Mouse (Mus musculus) embryonic facial prominence, embryonic 13.5 days (tissue): ENCODE measurements at regions not wholly inside any gene's neighbourhood (a gene's known extent, or its start where the extent isn't known, plus 50 kb on each side); places are given as distances from the start of the nearest gene placed in this dataset.

Experiments
- ATAC-seq: fragments of 200-750 bp; cut with Nextera tagmentation; 2 replicates; pipeline ENCODE4 v1.8.0; 2017; ENCODE audit warnings: low read depth; ENCODE audit not compliant: insufficient number of reproducible peaks, insufficient read depth, low FRiP score, low TSS enrichment
- H3K27ac ChIP-seq: fragments of 300-500 bp; sonication (generic); 2 replicates; pipeline ENCODE4 v1.5.1; 2015; ENCODE audit warnings: moderate library complexity, mild to moderate bottlenecking, inconsistent platforms
- H3K27me3 ChIP-seq: fragments of 300-500 bp; sonication (generic); 2 replicates; pipeline ENCODE4 v1.6.1; 2015; ENCODE audit warnings: mild to moderate bottlenecking, inconsistent platforms
- H3K36me3 ChIP-seq: fragments of 300-500 bp; sonication (generic); 2 replicates; pipeline ENCODE4 v1.6.1; 2015; ENCODE audit warnings: mild to moderate bottlenecking, inconsistent platforms
- H3K4me1 ChIP-seq: fragments of 300-500 bp; sonication (generic); 2 replicates; pipeline ENCODE4 v1.6.1; 2015; ENCODE audit warnings: inconsistent platforms
- H3K4me2 ChIP-seq: fragments of 300-500 bp; sonication (generic); 2 replicates; pipeline ENCODE4 v1.6.1; 2015; ENCODE audit warnings: moderate library complexity, mild to moderate bottlenecking, inconsistent platforms
- H3K4me3 ChIP-seq: fragments of 300-500 bp; sonication (generic); 2 replicates; pipeline ENCODE4 v1.5.1; 2015; ENCODE audit warnings: mild to moderate bottlenecking, inconsistent platforms
- H3K9ac ChIP-seq: fragments of 300-500 bp; sonication (generic); 2 replicates; pipeline ENCODE4 v1.6.1; 2015; ENCODE audit warnings: mild to moderate bottlenecking, inconsistent platforms
- H3K9me3 ChIP-seq: fragments of 300-500 bp; sonication (generic); 2 replicates; pipeline ENCODE4 v1.6.1; 2016; ENCODE audit warnings: inconsistent platforms
- WGBS: fragments of 180-500 bp; shearing (Covaris S2); methylation state at CpG from one replicate; pipeline ENCODE4 v1.1.7; 2015; ENCODE audit warnings: mixed read lengths; 5-methylcytosine and 5-hydroxymethylcytosine counted together

DNA sequence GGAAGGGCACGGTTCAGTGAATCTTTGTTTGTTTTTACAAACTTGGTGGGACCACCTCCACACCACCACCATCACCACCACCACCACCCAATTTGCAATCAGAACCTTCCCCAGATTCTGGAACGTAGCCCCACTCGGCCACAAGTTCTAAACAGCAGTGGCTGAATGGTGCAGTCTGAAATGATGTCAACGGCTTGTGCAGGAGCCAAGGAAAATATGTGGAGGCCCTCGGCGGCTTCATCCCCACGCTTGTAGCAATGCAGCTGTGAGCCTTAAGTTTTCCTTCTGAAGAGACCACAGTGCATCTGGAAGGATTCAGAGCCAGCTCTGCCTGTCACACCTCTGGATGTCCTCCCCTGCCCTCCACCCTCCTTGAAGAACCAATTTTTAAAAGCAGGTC, 493.4 kb downstream of the Ccdc171 start:
- no peak overlapping the region for H3K9ac ChIP-seq
- H3K36me3 ChIP-seq = no peaks in the 10 kb centered on the region
- no peak overlapping the region for H3K4me2 ChIP-seq
- peak overlapping the region; percentile 36; the same call in 1 of the 2 replicates for H3K27ac ChIP-seq
- H3K9me3 ChIP-seq = no peaks in the 10 kb centered on the region
- H3K4me1 ChIP-seq = peaks cover 35% of the 10 kb centered on the region
- 57% methylated on average over 7 of the region's 7 CpGs for WGBS
- no peak overlapping the region for H3K4me3 ChIP-seq
- peak; percentile 5; the same call in 1 of the 2 replicates for ATAC-seq
- H3K27me3 ChIP-seq = no peaks in the 10 kb centered on the region

GRCm38 (mm10) chr4:84019500-84020255, 494.3 kb downstream of the Ccdc171 start:
- Histone ChIP-seq H3K4me1 (peaks cover 35% of the 10 kb centered on the region), H3K9ac (no peak overlapping the region), H3K27ac (peak overlapping the region; percentile 36; the same call in 1 of the 2 replicates), H3K4me3 (no peak overlapping the region), H3K27me3 (no peaks in the 10 kb centered on the region), H3K4me2 (no peak overlapping the region), H3K36me3 (no peaks in the 10 kb centered on the region), H3K9me3 (no peaks in the 10 kb centered on the region)
- 63% methylated on average over 14 of the region's 14 CpGs for WGBS
- no peak for ATAC-seq

- Histone ChIP-seq H3K4me2 (no peak overlapping the region), H3K27me3 (no peaks in the 10 kb centered on the region), H3K36me3 (no peaks in the 10 kb centered on the region), H3K9me3 (no peaks in the 10 kb centered on the region), H3K9ac (no peak overlapping the region), H3K4me3 (no peak overlapping the region), H3K27ac (no peak overlapping the region), H3K4me1 (peaks cover 32% of the 10 kb centered on the region)
- 58% methylated on average over 1 of the region's 1 CpGs for WGBS
- ATAC-seq = no peak
Observed at GRCm38 (mm10) chr4:84020692-84021091, 495.3 kb downstream of the Ccdc171 start.

GRCm38 (mm10) chr4:84022323-84022722, 497.0 kb downstream of the Ccdc171 start:
- WGBS = 84% methylated on average over 7 of the region's 7 CpGs
- Histone ChIP-seq H3K27ac (no peak overlapping the region), H3K4me1 (peaks cover 31% of the 10 kb centered on the region), H3K9me3 (no peaks in the 10 kb centered on the region), H3K9ac (no peak overlapping the region), H3K4me2 (no peak overlapping the region), H3K36me3 (no peaks in the 10 kb centered on the region), H3K4me3 (no peak overlapping the region), H3K27me3 (no peaks in the 10 kb centered on the region)
- ATAC-seq = no peak

DNA sequence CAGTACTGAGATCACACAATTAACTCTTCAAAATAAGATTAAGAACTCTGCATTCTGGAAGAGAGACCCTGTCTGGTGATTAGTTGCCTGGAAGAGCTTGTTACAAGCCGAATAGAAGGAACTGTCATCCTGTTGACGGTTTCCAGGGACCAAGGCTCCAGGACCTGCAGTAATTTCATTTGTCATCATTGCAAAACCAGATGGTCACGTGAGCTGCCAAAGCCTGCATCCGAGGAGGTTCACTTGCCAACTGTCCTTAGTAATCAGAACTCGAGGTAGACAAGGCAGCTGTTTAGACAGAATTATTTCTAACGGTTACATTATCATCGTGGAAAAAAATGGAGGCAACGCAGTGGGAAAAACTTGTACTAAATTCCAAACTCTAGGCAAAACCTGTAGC, 500.8 kb downstream of the Ccdc171 start:
- Histone ChIP-seq H3K4me3 (no peak overlapping the region), H3K36me3 (no peaks in the 10 kb centered on the region), H3K4me1 (peaks cover 15% of the 10 kb centered on the region), H3K4me2 (no peak overlapping the region), H3K9ac (no peak overlapping the region), H3K27me3 (0 out of 2 replicates have a peak, but pooled peaks cover 8% of the 10 kb centered on the region), H3K27ac (no peak overlapping the region), H3K9me3 (no peaks in the 10 kb centered on the region)
- WGBS = 57% methylated on average over 8 of the region's 8 CpGs
- ATAC-seq = no peak

GRCm38 (mm10) chr4:84028120-84028519, 502.8 kb downstream of the Ccdc171 start:
- no peaks in the 10 kb centered on the region for H3K36me3 ChIP-seq
- H3K4me1 ChIP-seq = peaks cover 29% of the 10 kb centered on the region
- H3K4me3 ChIP-seq = no peak overlapping the region
- WGBS = 60% methylated on average over 5 of the region's 5 CpGs
- H3K9ac ChIP-seq = no peak overlapping the region
- H3K9me3 ChIP-seq = no peaks in the 10 kb centered on the region
- 0 out of 2 replicates have a peak, but pooled peaks cover 8% of the 10 kb centered on the region for H3K27me3 ChIP-seq
- no peak for ATAC-seq
- no peak overlapping the region for H3K27ac ChIP-seq
- H3K4me2 ChIP-seq = no peak overlapping the region

- H3K27ac ChIP-seq = peak overlapping the region; percentile 86
- H3K27me3 ChIP-seq = 0 out of 2 replicates have a peak, but pooled peaks cover 8% of the 10 kb centered on the region
- ATAC-seq = peak; percentile 56; the same call in 1 of the 2 replicates
- peaks cover 29% of the 10 kb centered on the region for H3K4me1 ChIP-seq
- H3K9me3 ChIP-seq = no peaks in the 10 kb centered on the region
- H3K36me3 ChIP-seq = no peaks in the 10 kb centered on the region
- 34% methylated on average over 5 of the region's 5 CpGs for WGBS
- H3K4me3 ChIP-seq = no peak overlapping the region
- no peak overlapping the region for H3K9ac ChIP-seq
- H3K4me2 ChIP-seq = peak overlapping the region; percentile 24
Observed at GRCm38 (mm10) chr4:84030916-84031315, 505.6 kb downstream of the Ccdc171 start.

GRCm38 (mm10) chr4:84032505-84032904, 507.2 kb downstream of the Ccdc171 start:
- H3K36me3 ChIP-seq = no peaks in the 10 kb centered on the region
- no peak overlapping the region for H3K4me3 ChIP-seq
- 0 out of 2 replicates have a peak, but pooled peaks cover 8% of the 10 kb centered on the region for H3K27me3 ChIP-seq
- H3K27ac ChIP-seq = peak overlapping the region; percentile 86
- H3K4me1 ChIP-seq = peaks cover 29% of the 10 kb centered on the region
- H3K9ac ChIP-seq = no peak overlapping the region
- ATAC-seq = no peak
- WGBS = 40% methylated on average over 10 of the region's 10 CpGs
- no peaks in the 10 kb centered on the region for H3K9me3 ChIP-seq
- H3K4me2 ChIP-seq = no peak overlapping the region

- no peak overlapping the region for H3K9ac ChIP-seq
- no peaks in the 10 kb centered on the region for H3K36me3 ChIP-seq
- 91% methylated on average over 1 of the region's 1 CpGs for WGBS
- no peak overlapping the region for H3K4me2 ChIP-seq
- H3K27me3 ChIP-seq = no peaks in the 10 kb centered on the region
- ATAC-seq = no peak
- no peaks in the 10 kb centered on the region for H3K9me3 ChIP-seq
- H3K4me1 ChIP-seq = peaks cover 21% of the 10 kb centered on the region
- H3K27ac ChIP-seq = no peak overlapping the region
- H3K4me3 ChIP-seq = no peak overlapping the region
Observed at GRCm38 (mm10) chr4:84035347-84035746, 510.0 kb downstream of the Ccdc171 start.

DNA sequence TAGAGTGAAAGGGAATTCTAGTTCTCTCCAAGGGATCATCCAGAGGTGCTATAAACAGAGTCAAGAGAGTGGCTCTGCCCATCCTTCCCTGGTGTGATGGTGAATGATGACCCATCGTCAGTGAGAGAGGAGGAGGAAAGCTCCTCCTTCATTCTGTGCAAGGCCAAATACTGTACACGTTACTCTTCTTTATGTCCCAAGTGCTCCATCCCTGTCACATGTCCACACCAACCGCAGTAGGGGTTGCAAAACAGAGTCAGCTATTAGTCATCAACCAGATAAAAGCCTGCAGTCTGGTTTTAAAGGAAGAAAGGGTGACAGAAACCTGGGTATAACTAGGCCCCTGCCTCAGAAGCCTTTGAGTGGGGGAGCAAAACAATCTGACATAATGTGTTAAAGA, 512.2 kb downstream of the Ccdc171 start:
- Histone ChIP-seq H3K9ac (no peak overlapping the region), H3K4me2 (no peak overlapping the region), H3K4me1 (no peaks in the 10 kb centered on the region; the same call in 1 of the 2 replicates), H3K4me3 (no peak overlapping the region), H3K27me3 (no peaks in the 10 kb centered on the region), H3K9me3 (no peaks in the 10 kb centered on the region; the same call in 1 of the 2 replicates), H3K27ac (no peak overlapping the region), H3K36me3 (no peaks in the 10 kb centered on the region)
- 86% methylated on average over 3 of the region's 3 CpGs for WGBS
- ATAC-seq = no peak

DNA sequence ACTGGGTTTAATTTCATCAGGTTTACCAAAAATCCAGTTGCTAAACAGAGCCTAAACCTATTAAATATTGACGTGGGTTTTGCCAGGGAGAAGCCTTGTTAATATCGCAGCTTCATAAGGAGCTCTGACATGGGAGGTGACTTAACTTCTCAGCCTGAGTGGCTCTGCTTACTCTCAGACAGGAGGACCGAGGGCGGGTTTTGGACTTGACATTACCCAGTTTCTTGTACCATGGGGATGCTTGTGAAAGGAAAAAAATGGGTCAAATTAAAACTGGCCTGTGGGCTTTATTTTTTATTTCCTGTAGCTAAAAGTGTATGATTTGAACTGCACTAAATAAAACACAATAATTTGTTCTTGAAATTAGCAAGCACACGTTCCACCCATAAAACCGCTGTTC, 524.9 kb downstream of the Ccdc171 start:
- no peaks in the 10 kb centered on the region for H3K9me3 ChIP-seq
- no peak overlapping the region for H3K4me3 ChIP-seq
- H3K27me3 ChIP-seq = 0 out of 2 replicates have a peak, but pooled peaks cover 3% of the 10 kb centered on the region
- H3K9ac ChIP-seq = no peak overlapping the region
- no peak overlapping the region for H3K27ac ChIP-seq
- ATAC-seq = no peak
- 77% methylated on average over 6 of the region's 6 CpGs for WGBS
- no peaks in the 10 kb centered on the region for H3K36me3 ChIP-seq
- H3K4me2 ChIP-seq = no peak overlapping the region
- no peaks in the 10 kb centered on the region for H3K4me1 ChIP-seq

GRCm38 (mm10) chr4:84056863-84057502, 531.6 kb downstream of the Ccdc171 start:
- Histone ChIP-seq H3K36me3 (no peaks in the 10 kb centered on the region), H3K4me3 (no peak overlapping the region), H3K27ac (no peak overlapping the region), H3K4me1 (no peaks in the 10 kb centered on the region; the same call in none of the 2 replicates), H3K4me2 (no peak overlapping the region), H3K9ac (no peak overlapping the region), H3K9me3 (no peaks in the 10 kb centered on the region), H3K27me3 (no peaks in the 10 kb centered on the region; the same call in 1 of the 2 replicates)
- 74% methylated on average over 6 of the region's 6 CpGs for WGBS
- ATAC-seq = no peak
